Mouse (Mus musculus) thymus, adult 2 months (tissue): Measurements from ENCODE around the gene Paox.

Experiments used
- CTCF ChIP-seq: fragments of 200-500 bp; IDR thresholded peaks from 2 replicates; pipeline ENCODE4 v1.5.1; 2012; ENCODE audit warnings: mild to moderate bottlenecking, control low read depth, low read length, moderate library complexity, borderline replicate concordance; ENCODE audit not compliant: control insufficient read depth, poor library complexity, insufficient read depth; ENCODE audit errors: extremely low read depth
- POLR2A ChIP-seq: fragments of 200-500 bp; IDR thresholded peaks from 2 replicates; pipeline ENCODE4 v1.6.1; 2012; ENCODE audit warnings: mild to moderate bottlenecking, low read length, control low read depth, moderate library complexity; ENCODE audit not compliant: control insufficient read depth, poor library complexity, insufficient read depth; ENCODE audit errors: extremely low read depth

- TF ChIP-seq CTCF (no peak), POLR2A (no peak)
These were observed 5.8 kb downstream of the Paox start for GRCm38 (mm10) chr7:140121338-140121910.
